Mouse (Mus musculus) kidney, embryonic 15.5 days (tissue): ENCODE results near the gene Sacm1l. TPM values are rescaled to one million over a fixed set of nuclear protein-coding genes. Genes with fewer than 3 reads are reported as not detected.

ENCODE experiments used
- polyA plus RNA-seq: library from polyadenylated mRNA; unstranded; fragments of >200 nt; fragmentation: Nextera tagmentation; extraction: Ambion mirVana; gene quantifications from 2 replicates; pipeline ENCODE4 v1.2.1, GENCODE M21; 2015

Gene Sacm1l
- polyA plus RNA-seq, 1 experiment from 2014 or later = 56.1 TPM

Other genes starting within 250 kb of the Sacm1l start
- 934 and 964 TPM in 2 replicates for gene Lars2, start 162.8 kb upstream of the Sacm1l start, polyA plus RNA-seq
- gene Limd1, start 51.1 kb upstream of the Sacm1l start, polyA plus RNA-seq = 49.3 and 50.5 TPM in 2 replicates
- gene Slc6a20b, start 102.8 kb downstream of the Sacm1l start, polyA plus RNA-seq = 2.2 and 2.7 TPM in 2 replicates
- gene Ccr9, start 148.7 kb downstream of the Sacm1l start, polyA plus RNA-seq = 0.08 and 0.12 TPM in 2 replicates
- 0.58 and 0.78 TPM in 2 replicates for gene Slc6a20a, start 149.1 kb downstream of the Sacm1l start, polyA plus RNA-seq
- gene Lztfl1, start 187.9 kb downstream of the Sacm1l start, polyA plus RNA-seq = 47.6 and 56.0 TPM in 2 replicates